Mouse (Mus musculus) ES-E14 (cell line): ENCODE data around the gene Psg25.

Source experiments
- CHD2 ChIP-seq: IDR thresholded peaks from 2 replicates; pipeline ENCODE4 v1.6.1; 2014; ENCODE audit warnings: mild to moderate bottlenecking, low read depth, low read length, inconsistent platforms
- ZNF384 ChIP-seq: IDR thresholded peaks from 2 replicates; pipeline ENCODE4 v1.6.1; 2012; ENCODE audit warnings: low read depth, low read length, inconsistent platforms

GRCm38 (mm10) chr7:18533420-18533819 is 1.4 kb upstream of the Psg25 start:
- TF ChIP-seq ZNF384 = no peak
- TF ChIP-seq CHD2 = no peak
